Mouse (Mus musculus): ENCODE measurements around the gene Catsper4.

The Catsper4 gene

GRCm38 (mm10) chr4:134250116-134250929, 23.1 kb upstream of the Catsper4 start:
- DNase-seq = no peak

GRCm38 (mm10) chr4:134249651-134250050, 22.5 kb upstream of the Catsper4 start:
- peak; percentile 24 to 33 for DNase-seq

GRCm38 (mm10) chr4:134246719-134247258, 19.6 kb upstream of the Catsper4 start, which contains the start of gene Gm30191:
Gm30191 (plus strand) TSS chr4:134246935.
- no peak for DNase-seq

GRCm38 (mm10) chr4:134246256-134246655, 19.1 kb upstream of the Catsper4 start:
- DNase-seq = no peak

- peak; percentile 87 to 92 for DNase-seq
Measured at GRCm38 (mm10) chr4:134245148-134245843, 18.1 kb upstream of the Catsper4 start, which contains the start of gene Zfp593. Zfp593 (minus strand) TSS chr4:134245592.

GRCm38 (mm10) chr4:134243516-134244250, 16.5 kb upstream of the Catsper4 start, which contains the start of gene E130218I03Rik:
E130218I03Rik (plus strand) TSS chr4:134243662.
- DNase-seq = no peak

GRCm38 (mm10) chr4:134238686-134239085, 11.5 kb upstream of the Catsper4 start:
- DNase-seq = no peak

GRCm38 (mm10) chr4:134238279-134238651, 11.1 kb upstream of the Catsper4 start, which contains the start of gene Cnksr1:
Cnksr1 (minus strand) TSS chr4:134238399.
- peak in 1 of 2 experiments; percentile 13 for DNase-seq

- no peak for DNase-seq
Measured at GRCm38 (mm10) chr4:134237582-134238278, 10.5 kb upstream of the Catsper4 start.

GRCm38 (mm10) chr4:134234876-134235275, 7.7 kb upstream of the Catsper4 start:
- DNase-seq = no peak

- no peak for DNase-seq
Measured at GRCm38 (mm10) chr4:134230431-134230830, 3.2 kb upstream of the Catsper4 start.

- DNase-seq = no peak
Measured at GRCm38 (mm10) chr4:134222793-134223600, 4.2 kb downstream of the Catsper4 start.

- DNase-seq = no peak
Measured at GRCm38 (mm10) chr4:134206488-134207053, 20.6 kb downstream of the Catsper4 start.

- DNase-seq = no peak
Measured at GRCm38 (mm10) chr4:134203340-134203896, 23.8 kb downstream of the Catsper4 start.

GRCm38 (mm10) chr4:134202904-134203303, 24.3 kb downstream of the Catsper4 start, which contains the start of gene Gm7534:
Gm7534 (minus strand) TSS chr4:134203004.
- DNase-seq = no peak

GRCm38 (mm10) chr4:134199371-134199770, 27.8 kb downstream of the Catsper4 start:
- no peak for DNase-seq

- DNase-seq = peak in 1 of 2 experiments; percentile 27
Measured at GRCm38 (mm10) chr4:134186268-134186667, 40.9 kb downstream of the Catsper4 start.

- no peak for DNase-seq
Measured at GRCm38 (mm10) chr4:134185569-134185968, 41.6 kb downstream of the Catsper4 start.

- DNase-seq = no peak
Measured at GRCm38 (mm10) chr4:134183711-134184110, 43.5 kb downstream of the Catsper4 start.

GRCm38 (mm10) chr4:134181825-134182224, 45.4 kb downstream of the Catsper4 start:
- no peak for DNase-seq

Measured in thymus, adult 18-20 months (tissue).